In the genomic region with DNA sequence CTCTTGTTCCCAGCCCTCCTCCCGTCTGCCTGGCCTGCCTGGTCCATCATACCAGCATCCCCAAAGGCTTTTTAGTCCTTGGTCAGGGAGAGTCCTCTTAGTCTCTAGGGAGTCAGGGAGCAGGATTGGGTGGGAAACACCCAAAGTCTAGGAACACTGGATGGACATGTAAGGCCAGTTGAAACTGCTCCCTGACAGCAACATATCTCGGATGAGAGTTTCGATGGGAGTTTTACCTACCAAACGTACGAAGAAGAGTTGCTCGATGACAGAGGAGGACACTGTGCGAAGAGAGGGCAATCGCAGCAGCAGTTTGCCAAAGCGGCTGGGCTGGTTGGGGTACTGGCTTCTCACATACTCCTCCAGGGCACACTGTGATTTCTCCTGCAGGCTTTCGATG, we compare ENCODE assay signal across 11 mouse cellular contexts. TPM values are rescaled to one million over a fixed set of nuclear protein-coding genes. Genes with fewer than 3 reads are reported as not detected.
DNase-seq lines count a peak whose midpoint lies in the region; ATAC-seq lines count a peak whose summit lies in the region.
"Had no signal": no experiment of that assay in that cellular context is flagged by ENCODE, and none has a peak within 500 bp of the region (broad histone marks: within the 10 kb centered on the region; RNA-seq: fewer than 3 reads in every experiment).

No protein-coding gene starts in this region.

- peak overlapping the region; percentile 52 for H3K4me2 ChIP-seq in forebrain, embryonic 16.5 days (ENCODE audit: low read length)
- H3K4me2 ChIP-seq in neural tube, embryonic 14.5 days (ENCODE audit: low read depth, low read length): peak overlapping the region; percentile 90

- peak overlapping the region; percentile 33 for H3K4me3 ChIP-seq in forebrain, embryonic 16.5 days (replicated peaks; ENCODE audit: low read length)
- peak overlapping the region; percentile 96 for H3K4me3 ChIP-seq in midbrain, embryonic 10.5 days
- peak overlapping the region; percentile 12; the same call in 1 of the 2 replicates for H3K4me3 ChIP-seq in neural tube, embryonic 14.5 days (ENCODE audit: low read depth, low read length)

- intact Hi-C loops in left cerebral cortex, postnatal 14 days (cut with DNase I): loop anchor here (10.0 kb wide), 1 partner anchor 1055 kb away; the partner anchor contains the start of genes 2210408I21Rik and Slf1

- 26% methylated on average over 10 of the region's 10 CpGs for whole genome bisulfite sequencing in forebrain, embryonic 16.5 days
- 38% methylated on average over 10 of the region's 10 CpGs for WGBS in midbrain, embryonic 10.5 days
- WGBS in neural tube, embryonic 14.5 days: 26% methylated on average over 10 of the region's 10 CpGs

- no peaks in the 10 kb centered on the region for H3K9me3 ChIP-seq in forebrain, embryonic 16.5 days (ENCODE audit: control insufficient read depth, low read length)
- no peaks in the 10 kb centered on the region for H3K9me3 ChIP-seq in midbrain, embryonic 10.5 days (replicated peaks)
- H3K9me3 ChIP-seq in neural tube, embryonic 14.5 days (ENCODE audit: control insufficient read depth, low read length): no peaks in the 10 kb centered on the region

- H3K36me3 ChIP-seq in forebrain, embryonic 16.5 days (ENCODE audit: control insufficient read depth, insufficient read depth): no peaks in the 10 kb centered on the region
- H3K36me3 ChIP-seq in midbrain, embryonic 10.5 days: peaks cover 72% of the 10 kb centered on the region
- H3K36me3 ChIP-seq in neural tube, embryonic 14.5 days (ENCODE audit: control insufficient read depth, insufficient read depth, low read length): peaks cover 6% of the 10 kb centered on the region; the same call in 1 of the 2 replicates

- H3K27ac ChIP-seq in forebrain, embryonic 16.5 days (ENCODE audit: low read length): peak overlapping the region; percentile 57
- H3K27ac ChIP-seq in midbrain, embryonic 10.5 days (replicated peaks): peak overlapping the region; percentile 99
- H3K27ac ChIP-seq in neural tube, embryonic 14.5 days (ENCODE audit: low read depth, low read length): no peak overlapping the region

- peak; percentile 25 to 50 for DNase-seq in layer of hippocampus, postnatal 10 days (ENCODE audit: low spot score in 2 of 2)
- no peak for DNase-seq in layer of hippocampus, adult 8-10 months (ENCODE audit: low spot score in 2 of 2)
- DNase-seq in midbrain, embryonic 10.5 days (ENCODE audit: low spot score): peak; percentile 19
- no peak for DNase-seq in lung, postnatal 4 days
- DNase-seq in left cerebral cortex, postnatal 14 days (ENCODE audit: low spot score in 2 of 2): no peak
- no peak for DNase-seq in kidney, postnatal 14 days
- DNase-seq: kidney, postnatal 25 days; liver, postnatal 0 days; thymus, postnatal 4 days had no signal

- H3K4me1 ChIP-seq in forebrain, embryonic 16.5 days (replicated peaks; ENCODE audit: control insufficient read depth, insufficient read depth, low read length): peaks cover 32% of the 10 kb centered on the region
- H3K4me1 ChIP-seq in midbrain, embryonic 10.5 days: peaks cover 91% of the 10 kb centered on the region
- H3K4me1 ChIP-seq in neural tube, embryonic 14.5 days (ENCODE audit: control insufficient read depth, insufficient read depth, low read length): peaks cover 29% of the 10 kb centered on the region

- no peak for ATAC-seq in forebrain, embryonic 16.5 days
- ATAC-seq in neural tube, embryonic 14.5 days (ENCODE audit: low read depth): no peak
- ATAC-seq: liver, postnatal 0 days had no signal

- peaks cover 17% of the 10 kb centered on the region for H3K27me3 ChIP-seq in forebrain, embryonic 16.5 days (replicated peaks; ENCODE audit: control insufficient read depth, insufficient read depth, low read length)
- peaks cover 100% of the 10 kb centered on the region for H3K27me3 ChIP-seq in midbrain, embryonic 10.5 days (ENCODE audit: low read depth, poor library complexity, severe bottlenecking)
- no peaks in the 10 kb centered on the region for H3K27me3 ChIP-seq in neural tube, embryonic 14.5 days (ENCODE audit: control insufficient read depth, insufficient read depth, low read length)

- H3K9ac ChIP-seq in forebrain, embryonic 16.5 days (replicated peaks; ENCODE audit: low read depth, low read length): peak overlapping the region; percentile 61
- H3K9ac ChIP-seq in neural tube, embryonic 14.5 days (replicated peaks; ENCODE audit: low read depth, low read length): no peak overlapping the region
- H3K9ac ChIP-seq: liver, postnatal 0 days had no signal

RNA-seq across cellular contexts. Expression of gene Nr2f1, which starts 10.0 kb away (rescaled TPM):
- total RNA-seq in layer of hippocampus, postnatal 10 days (2021): 100 to 1,000 TPM; 108 to 121 TPM
- total RNA-seq in layer of hippocampus, adult 8-10 months (2022): 10 to 100 TPM; 75.7 to 85.1 (median 81.4) TPM
- 70.2 and 71.1 TPM in 2 replicates for polyA plus RNA-seq in forebrain, embryonic 16.5 days (2015; fragmentation: Nextera tagmentation; extraction: Ambion mirVana)
- polyA plus RNA-seq in midbrain, embryonic 10.5 days (2016; fragmentation: Nextera tagmentation; extraction: Ambion mirVana): 53.1 and 57.4 TPM in 2 replicates
- polyA plus RNA-seq in neural tube, embryonic 14.5 days (2014; fragmentation: Nextera tagmentation; extraction: Ambion mirVana): 48.6 and 50.3 TPM in 2 replicates
- 100 to 1,000 TPM; 133 to 142 TPM for total RNA-seq in left cerebral cortex, postnatal 14 days (2021)

Comparison
In these comparisons a context has a peak if more than half of its experiments do, and no peak if none do; other contexts are left out.
1. DNase-seq: peak in layer of hippocampus, postnatal 10 days (2 of 2) and midbrain, embryonic 10.5 days (single experiment); none in layer of hippocampus, adult 8-10 months (0 of 2), lung, postnatal 4 days (0 of 2), left cerebral cortex, postnatal 14 days (0 of 2) and kidney, postnatal 14 days (single experiment).
2. H3K4me3 ChIP-seq: peak in every context shown above with its lines; median percentile 96 in midbrain, embryonic 10.5 days; 33 in forebrain, embryonic 16.5 days; 12 in neural tube, embryonic 14.5 days.